Mouse (Mus musculus) liver, embryonic 15.5 days (tissue): Measurements from ENCODE around the gene Fscb. TPM values are rescaled to one million over a fixed set of nuclear protein-coding genes. Genes with fewer than 3 reads are reported as not detected.

ENCODE experiments used
- ATAC-seq: fragments of 200-750 bp; cut with Nextera tagmentation; 2 replicates; pipeline ENCODE4 v1.8.0; 2017; ENCODE audit warnings: moderate number of reproducible peaks, mild to moderate bottlenecking, moderate library complexity; ENCODE audit not compliant: insufficient read depth
- H3K27ac ChIP-seq: fragments of 300-500 bp; sonication (generic); replicated peaks from 2 replicates; pipeline ENCODE4 v1.5.1; 2015; ENCODE audit warnings: mild to moderate bottlenecking, inconsistent platforms
- H3K27me3 ChIP-seq: fragments of 300-500 bp; sonication (generic); 2 replicates; pipeline ENCODE4 v1.6.1; 2015; ENCODE audit warnings: mild to moderate bottlenecking, inconsistent platforms
- H3K36me3 ChIP-seq: fragments of 300-500 bp; sonication (generic); replicated peaks from 2 replicates; pipeline ENCODE4 v1.6.1; 2015; ENCODE audit warnings: moderate library complexity, mild to moderate bottlenecking, inconsistent platforms
- H3K4me1 ChIP-seq: fragments of 300-500 bp; sonication (generic); replicated peaks from 2 replicates; pipeline ENCODE4 v1.6.1; 2015; ENCODE audit warnings: inconsistent platforms
- H3K4me2 ChIP-seq: fragments of 300-500 bp; sonication (generic); 2 replicates; pipeline ENCODE4 v1.6.1; 2015; ENCODE audit warnings: moderate library complexity, mild to moderate bottlenecking, inconsistent platforms
- H3K4me3 ChIP-seq: fragments of 300-500 bp; sonication (generic); replicated peaks from 2 replicates; pipeline ENCODE4 v1.5.1; 2015; ENCODE audit warnings: mild to moderate bottlenecking, inconsistent platforms
- H3K9ac ChIP-seq: fragments of 300-500 bp; sonication (generic); 2 replicates; pipeline ENCODE4 v1.6.1; 2015; ENCODE audit warnings: moderate library complexity, mild to moderate bottlenecking, inconsistent platforms
- H3K9me3 ChIP-seq: fragments of 300-500 bp; sonication (generic); replicated peaks from 2 replicates; pipeline ENCODE4 v1.6.1; 2016; ENCODE audit warnings: inconsistent platforms
- WGBS: fragments of 180-500 bp; shearing (Covaris S2); methylation state at CpG from one replicate; pipeline ENCODE4 v1.1.7; 2015; ENCODE audit warnings: mixed read lengths; ENCODE audit not compliant: insufficient replicate concordance; 5-methylcytosine and 5-hydroxymethylcytosine counted together
- polyA plus RNA-seq: library from polyadenylated mRNA; unstranded; fragments of >200 nt; fragmentation: Nextera tagmentation; extraction: Ambion mirVana; gene quantifications from 2 replicates; pipeline ENCODE4 v1.2.1, GENCODE M21; 2015

The Fscb gene
- polyA plus RNA-seq, result not detected in 2 replicates

DNA sequence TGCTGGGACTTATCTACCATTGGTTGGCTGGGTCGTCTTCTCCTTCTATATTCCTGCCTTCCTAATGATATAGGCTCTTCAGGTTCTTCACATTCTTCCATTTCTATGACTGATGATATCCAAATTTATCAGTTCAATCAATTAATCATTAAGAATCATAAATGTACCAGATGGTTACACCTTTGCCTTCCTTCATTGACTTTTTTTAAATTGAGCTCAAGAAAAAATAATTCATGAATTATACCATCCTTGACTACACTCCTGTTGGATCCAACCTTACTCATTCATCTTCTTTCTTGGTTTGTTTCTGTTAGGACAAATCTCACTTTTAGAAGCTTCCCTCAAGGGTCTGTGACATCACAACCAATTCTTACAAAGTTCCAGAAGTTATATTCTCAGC is at the start of gene Fscb:
Gene Fscb, minus strand, starts transcription at position 101 of the 400 bp plus-strand sequence.
- Histone ChIP-seq H3K36me3 (no peaks in the 10 kb centered on the region), H3K9me3 (no peaks in the 10 kb centered on the region), H3K4me1 (no peaks in the 10 kb centered on the region), H3K4me2 (no peak within 1 kb of the TSS), H3K27me3 (no peaks in the 10 kb centered on the region), H3K27ac (no peak within 1 kb of the TSS), H3K9ac (no peak within 1 kb of the TSS), H3K4me3 (no peak within 1 kb of the TSS)
- WGBS, result 51% methylated on average over 1 of the region's 1 CpGs
- no peak for ATAC-seq

DNA sequence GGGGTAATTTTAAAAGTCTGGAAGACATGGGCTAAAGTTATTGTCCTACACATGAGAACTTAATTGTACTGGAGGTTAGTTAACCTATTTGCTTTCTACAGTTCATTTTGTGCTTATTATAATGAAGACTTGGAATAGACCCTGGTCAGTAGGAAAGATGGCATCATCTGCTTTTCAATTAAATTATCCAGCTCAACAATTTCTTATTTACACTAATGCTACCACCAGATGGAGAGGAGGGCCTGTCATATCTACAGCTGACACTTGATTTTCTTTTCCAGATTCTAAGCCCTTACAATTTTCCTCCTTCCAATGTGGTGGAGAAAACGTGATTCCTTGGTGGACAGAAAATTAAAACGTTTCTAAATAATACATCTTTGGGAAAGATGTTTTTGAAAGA is 42.3 kb upstream of the Fscb start:
- no peak overlapping the region for H3K27ac ChIP-seq
- no peak for ATAC-seq
- no peak overlapping the region for H3K4me2 ChIP-seq
- H3K27me3 ChIP-seq, result no peaks in the 10 kb centered on the region
- H3K36me3 ChIP-seq, result no peaks in the 10 kb centered on the region
- 41% methylated on average over 2 of the region's 2 CpGs for WGBS
- no peak overlapping the region for H3K4me3 ChIP-seq
- no peak overlapping the region for H3K9ac ChIP-seq
- no peaks in the 10 kb centered on the region for H3K4me1 ChIP-seq
- no peaks in the 10 kb centered on the region for H3K9me3 ChIP-seq

DNA sequence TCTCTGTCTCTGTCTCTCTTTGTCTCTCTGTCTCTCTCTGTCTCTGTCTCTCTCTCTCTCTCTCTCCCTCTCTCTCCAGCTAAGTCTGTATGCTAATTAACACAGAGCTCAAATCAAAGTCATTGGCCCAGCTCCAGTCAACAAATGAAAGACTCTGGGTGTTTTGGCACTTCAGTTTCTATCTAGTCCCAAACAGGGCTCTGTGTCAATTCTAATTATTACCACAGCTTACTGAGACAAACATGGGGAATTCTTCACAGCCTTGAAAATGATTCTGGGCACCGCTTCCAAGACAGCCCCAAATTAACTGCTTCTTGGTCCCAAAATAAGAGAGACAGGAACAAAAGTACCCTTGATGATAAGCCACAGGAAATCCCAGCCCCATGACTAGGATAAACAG is 38.9 kb upstream of the Fscb start:
- H3K27ac ChIP-seq, result no peak overlapping the region
- WGBS, result 71% methylated on average over 1 of the region's 1 CpGs
- ATAC-seq, result no peak

DNA sequence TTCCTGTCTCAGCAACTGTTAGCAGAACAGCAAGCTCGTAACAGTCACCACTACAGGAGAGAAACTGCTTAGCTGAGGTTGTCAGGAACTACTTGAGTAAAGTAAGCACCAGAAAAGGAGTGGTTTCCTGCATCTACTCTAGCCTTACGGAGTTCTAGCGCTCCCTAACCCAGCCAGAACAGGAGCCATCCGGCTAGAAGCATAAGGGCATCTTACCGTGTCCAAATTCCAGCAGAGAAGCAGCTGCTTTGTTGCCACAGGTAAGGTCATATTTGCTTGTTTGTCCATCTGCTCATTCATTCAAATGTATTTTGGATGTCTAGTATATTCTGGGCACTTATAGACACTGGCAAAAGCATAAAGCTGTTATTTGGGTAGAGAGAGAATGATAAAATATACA is 23.2 kb upstream of the Fscb start:
- Histone ChIP-seq H3K4me1 (no peaks in the 10 kb centered on the region), H3K4me2 (no peak overlapping the region), H3K9ac (no peak overlapping the region), H3K27me3 (no peaks in the 10 kb centered on the region), H3K27ac (no peak overlapping the region), H3K36me3 (no peaks in the 10 kb centered on the region), H3K4me3 (no peak overlapping the region), H3K9me3 (no peaks in the 10 kb centered on the region)
- no peak for ATAC-seq
- 61% methylated on average over 5 of the region's 5 CpGs for WGBS

More for the DNA sequence above, 38.9 kb upstream of the Fscb start:
- Histone ChIP-seq H3K36me3 (no peaks in the 10 kb centered on the region), H3K9ac (no peak overlapping the region), H3K4me1 (no peaks in the 10 kb centered on the region), H3K9me3 (no peaks in the 10 kb centered on the region), H3K27me3 (no peaks in the 10 kb centered on the region), H3K4me2 (no peak overlapping the region), H3K4me3 (no peak overlapping the region)

DNA sequence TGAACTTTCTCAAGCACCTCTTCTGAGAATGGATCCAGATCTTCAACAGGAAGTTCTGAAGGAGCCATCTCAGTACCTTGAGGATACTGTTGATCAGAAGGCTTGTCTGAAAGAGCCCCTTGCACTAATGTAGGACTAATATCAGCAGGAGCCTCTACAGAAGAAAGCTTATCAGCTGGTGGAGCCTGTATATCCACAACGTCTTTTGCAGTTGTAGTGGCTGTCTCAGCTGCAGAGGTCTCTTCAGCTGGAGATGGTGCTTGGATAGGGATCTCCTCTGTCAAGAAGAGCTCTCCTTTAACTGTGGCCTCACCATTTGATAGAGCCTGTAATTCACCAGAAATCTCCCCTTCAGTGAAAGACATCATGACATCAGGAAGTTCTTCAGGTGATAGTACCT is 875 bp downstream of the Fscb start:
- WGBS, result 52% methylated on average over 1 of the region's 1 CpGs
- Histone ChIP-seq H3K4me1 (no peaks in the 10 kb centered on the region), H3K4me2 (no peak overlapping the region), H3K4me3 (no peak overlapping the region), H3K27me3 (no peaks in the 10 kb centered on the region), H3K36me3 (no peaks in the 10 kb centered on the region), H3K9ac (no peak overlapping the region), H3K9me3 (no peaks in the 10 kb centered on the region), H3K27ac (no peak overlapping the region)
- ATAC-seq, result no peak

DNA sequence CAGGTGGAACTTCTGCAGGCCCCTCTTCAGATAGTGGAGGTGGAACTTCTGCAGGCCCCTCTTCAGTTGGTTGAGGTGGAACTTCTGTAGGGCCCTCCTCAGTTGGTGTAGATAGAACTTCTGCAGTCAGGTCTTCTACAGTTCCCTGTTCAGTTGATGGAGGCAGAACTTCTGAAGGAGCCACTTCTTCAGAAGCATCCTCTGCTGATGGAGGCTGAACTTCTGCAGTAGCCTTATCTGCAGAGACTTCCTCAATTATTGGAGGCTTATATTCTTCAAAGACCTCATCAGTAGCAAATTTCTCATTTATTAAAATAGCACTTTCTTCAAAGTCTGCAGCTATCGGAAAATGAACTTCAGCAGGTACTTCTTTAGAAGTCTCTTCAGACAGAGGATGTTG is 1.4 kb downstream of the Fscb start:
- Histone ChIP-seq H3K4me1 (no peaks in the 10 kb centered on the region), H3K27ac (no peak overlapping the region), H3K27me3 (no peaks in the 10 kb centered on the region), H3K36me3 (no peaks in the 10 kb centered on the region), H3K4me3 (no peak overlapping the region), H3K4me2 (no peak overlapping the region), H3K9me3 (no peaks in the 10 kb centered on the region), H3K9ac (no peak overlapping the region)
- WGBS, result 65% methylated on average over 1 of the region's 1 CpGs
- no peak for ATAC-seq

DNA sequence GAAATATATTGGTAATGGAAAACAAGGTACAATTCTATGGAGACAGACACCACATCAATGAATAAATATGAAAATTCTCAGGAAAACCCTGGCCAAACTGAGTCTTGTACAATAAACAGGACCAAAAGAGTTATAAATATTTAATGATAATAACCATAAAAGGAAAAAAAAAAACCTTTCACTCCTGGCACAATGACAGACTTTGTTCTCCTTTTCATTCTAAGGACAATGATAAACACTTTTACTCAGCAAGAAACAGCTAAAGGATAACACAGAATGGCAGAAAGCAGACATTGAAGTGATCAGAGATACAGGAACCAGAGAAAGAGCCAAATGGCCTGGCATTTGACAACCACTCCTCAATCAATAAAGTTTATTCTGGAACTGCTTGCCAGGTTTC is 19.3 kb downstream of the Fscb start:
- H3K36me3 ChIP-seq, result no peaks in the 10 kb centered on the region

DNA sequence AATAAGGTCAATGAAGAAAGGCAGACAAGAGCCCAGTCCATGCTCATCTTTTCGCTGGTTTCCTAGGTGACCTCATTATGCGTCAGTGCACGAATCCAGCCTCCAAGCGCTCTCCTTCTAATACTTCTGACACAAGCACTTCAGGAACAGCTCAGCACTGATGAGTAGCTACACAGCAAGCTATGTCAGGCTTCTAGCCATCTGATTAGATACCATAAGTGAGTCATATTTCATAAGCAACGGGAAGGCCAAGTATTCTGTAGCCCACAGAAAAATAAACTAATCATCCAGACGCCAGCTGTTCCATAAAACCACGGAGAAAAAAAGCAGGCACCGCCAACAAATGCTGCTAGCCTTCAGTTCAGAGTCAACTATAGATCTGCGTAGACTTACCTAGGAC is 24.6 kb downstream of the Fscb start:
- Histone ChIP-seq H3K4me3 (no peak overlapping the region), H3K27me3 (no peaks in the 10 kb centered on the region), H3K27ac (no peak overlapping the region), H3K4me1 (no peaks in the 10 kb centered on the region), H3K9ac (no peak overlapping the region), H3K4me2 (no peak overlapping the region), H3K36me3 (no peaks in the 10 kb centered on the region), H3K9me3 (no peaks in the 10 kb centered on the region)
- 59% methylated on average over 9 of the region's 9 CpGs for WGBS
- ATAC-seq, result no peak

More for the DNA sequence above, 19.3 kb downstream of the Fscb start:
- Histone ChIP-seq H3K4me3 (no peak overlapping the region), H3K4me2 (no peak overlapping the region), H3K9me3 (no peaks in the 10 kb centered on the region), H3K27me3 (no peaks in the 10 kb centered on the region), H3K9ac (no peak overlapping the region), H3K4me1 (no peaks in the 10 kb centered on the region), H3K27ac (no peak overlapping the region)
- ATAC-seq, result no peak

DNA sequence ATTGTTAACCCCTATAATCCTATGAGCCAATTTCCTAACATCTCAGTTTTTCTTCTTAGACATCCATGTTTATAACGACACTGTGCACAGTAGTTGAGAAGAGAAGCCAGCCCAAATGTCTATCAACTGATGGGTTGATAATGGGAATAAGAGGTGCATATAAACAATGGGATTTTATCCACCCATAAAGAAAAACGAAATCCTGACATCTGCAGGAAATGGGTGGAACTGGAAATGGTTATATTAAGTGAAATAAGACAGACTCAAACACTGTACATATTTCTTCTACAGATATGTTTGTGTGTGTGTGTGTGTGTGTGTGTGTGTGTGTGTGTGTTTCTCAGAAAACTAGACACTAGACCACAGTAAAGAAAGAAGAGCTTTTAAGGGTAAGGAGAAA is 37.8 kb downstream of the Fscb start:
- ATAC-seq, result no peak
- H3K27me3 ChIP-seq, result no peaks in the 10 kb centered on the region
- H3K4me2 ChIP-seq, result no peak overlapping the region
- H3K27ac ChIP-seq, result no peak overlapping the region
- no peaks in the 10 kb centered on the region for H3K4me1 ChIP-seq
- H3K4me3 ChIP-seq, result no peak overlapping the region
- 32% methylated on average over 2 of the region's 2 CpGs for WGBS
- H3K9ac ChIP-seq, result no peak overlapping the region
- no peaks in the 10 kb centered on the region for H3K36me3 ChIP-seq
- H3K9me3 ChIP-seq, result 0 out of 2 replicates have a peak, but pooled peaks cover 3% of the 10 kb centered on the region
